Mouse (Mus musculus) layer of hippocampus, adult 2 months (tissue): ENCODE results near the gene Zdbf2. TPM values are rescaled to one million over a fixed set of nuclear protein-coding genes. Genes with fewer than 3 reads are reported as not detected.
"Not testable (repeated sequence)": the region's sequence is repeated elsewhere in the genome, so short reads cannot be mapped to it uniquely, and the experiment has no call there.

Experiments used
- DNase-seq, 2 experiments: peaks; one replicate each; pipeline ENCODE4 v3.0.0; 2022; ENCODE audit warnings: low spot score in 2 of 2
- H3K27ac ChIP-seq: fragments of 200-600 bp; 2 replicates; pipeline ENCODE4 v1.8.1; 2022
- H3K4me3 ChIP-seq: fragments of 200-600 bp; 2 replicates; pipeline ENCODE4 v1.8.1; 2022; ENCODE audit warnings: mild to moderate bottlenecking
- CTCF ChIP-seq: fragments of 200-600 bp; conservative IDR thresholded peaks from 2 replicates; pipeline ENCODE4 v1.8.1; 2022; ENCODE audit warnings: antibody characterized with exemption, mild to moderate bottlenecking, moderate library complexity
- microRNA-seq, 2 experiments: library from miRNA; unstranded; fragments of <30 nt; microRNA quantifications; one replicate each; pipeline ENCODE4 v1.2.0; 2021
- total RNA-seq, 2 experiments: library from RNA; stranded (reverse); gene quantifications; 2 replicates each; pipeline ENCODE4 v1.2.3; 2021

Gene Zdbf2
- total RNA-seq, 2 experiments from 2014 or later = 13.0 to 17.3 TPM

DNA sequence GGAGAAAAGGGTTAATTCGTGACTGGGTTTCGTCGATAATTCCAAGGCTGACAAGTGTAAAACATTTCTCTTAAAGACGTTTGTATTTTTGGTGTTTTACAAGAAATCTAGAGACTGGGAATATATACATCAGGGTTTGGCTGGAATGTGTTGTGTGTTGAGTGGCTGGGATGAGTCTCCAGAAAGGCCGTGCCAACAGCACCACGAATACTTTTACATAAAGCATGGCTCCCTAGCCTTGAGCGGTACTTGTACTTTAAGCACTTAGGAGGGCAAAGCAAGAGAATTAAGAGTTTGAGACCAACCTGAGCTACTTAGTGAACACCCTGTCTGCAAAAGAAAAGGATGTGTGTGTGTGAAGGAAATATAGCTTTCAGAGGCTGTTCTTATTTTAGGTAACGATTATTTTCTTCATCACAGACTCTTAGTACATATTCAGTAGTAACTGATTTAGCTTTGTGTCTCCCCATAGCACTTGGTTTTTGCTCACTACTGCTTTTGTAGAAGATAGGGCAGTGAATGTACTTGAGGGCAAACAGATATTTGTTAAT is 865 bp upstream of the Zdbf2 start:
- no peak for TF ChIP-seq CTCF
- DNase-seq = no peak
- Histone ChIP-seq H3K4me3 (no peak overlapping the region), H3K27ac (no peak overlapping the region)

DNA sequence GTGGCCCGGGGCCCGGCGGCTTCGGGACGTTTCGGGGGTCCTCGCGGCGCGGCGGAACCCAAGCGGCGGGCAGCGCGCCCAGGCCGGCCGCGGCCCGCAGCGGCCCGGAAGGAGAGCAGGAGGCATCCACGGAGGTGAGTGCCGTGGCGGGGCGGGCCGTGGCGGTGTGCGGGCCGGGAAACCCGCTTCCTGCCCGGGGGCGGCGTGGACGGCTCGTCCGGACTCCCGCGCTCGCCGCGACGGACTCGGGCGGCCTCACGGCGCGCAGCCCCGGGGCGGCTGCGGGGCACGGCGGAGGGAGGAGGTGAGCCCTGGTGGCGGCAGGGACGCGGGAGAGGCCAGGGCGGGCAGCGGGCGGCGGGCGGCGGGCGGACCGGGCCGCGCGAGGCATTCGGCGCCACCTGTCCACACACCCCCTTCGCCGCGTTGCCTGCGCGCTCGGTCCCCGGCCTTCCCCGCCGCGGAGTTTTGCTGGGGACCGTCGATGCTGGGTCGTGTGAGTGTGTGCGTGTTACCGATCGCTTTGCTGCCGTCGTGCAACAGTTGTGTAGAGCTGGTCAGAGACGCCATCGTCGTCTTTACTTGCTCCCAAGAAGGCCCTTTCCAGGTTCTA is 380 bp downstream of the Zdbf2 start:
- DNase-seq = no peak
- TF ChIP-seq CTCF = no peak

DNA sequence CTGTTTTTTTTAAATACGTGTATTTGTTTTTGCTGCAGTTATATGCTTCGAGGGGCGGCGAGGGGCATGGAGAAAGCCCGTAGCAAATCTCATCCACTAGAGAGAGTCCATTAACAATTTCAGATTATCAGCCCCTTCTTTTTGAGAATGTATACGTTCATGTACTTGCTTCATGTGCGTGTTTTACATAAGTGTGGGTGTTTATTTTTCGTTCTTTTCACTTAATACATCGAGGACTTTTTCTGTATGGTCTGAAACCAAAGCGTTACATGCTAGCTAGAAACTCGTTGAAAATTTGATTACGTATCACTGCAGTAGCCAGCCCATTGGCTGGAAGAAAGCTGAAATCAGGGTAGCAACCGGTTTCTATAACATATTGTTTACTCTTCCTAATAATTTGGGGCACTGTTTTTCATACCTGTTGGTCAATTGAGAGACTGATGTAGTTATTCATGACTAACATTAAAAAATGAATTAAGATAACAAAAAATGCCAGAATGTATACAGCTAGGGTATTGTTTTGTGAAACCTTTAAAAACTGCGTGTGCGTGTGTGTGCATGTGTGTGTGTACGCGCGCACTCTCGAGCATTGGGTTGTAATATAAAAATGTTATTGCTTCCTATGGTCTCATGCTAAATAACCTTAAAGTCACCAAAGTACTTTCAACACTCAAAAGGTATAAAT is 1.1 kb downstream of the Zdbf2 start:
- H3K4me3 ChIP-seq = peak overlapping the region; percentile 36
- no peak overlapping the region for H3K27ac ChIP-seq
- TF ChIP-seq CTCF = no peak
- no peak for DNase-seq

More for the DNA sequence above, 380 bp downstream of the Zdbf2 start:
- H3K4me3 ChIP-seq = peak overlapping the region; percentile 39
- no peak overlapping the region; the same call in 1 of the 2 replicates for H3K27ac ChIP-seq

DNA sequence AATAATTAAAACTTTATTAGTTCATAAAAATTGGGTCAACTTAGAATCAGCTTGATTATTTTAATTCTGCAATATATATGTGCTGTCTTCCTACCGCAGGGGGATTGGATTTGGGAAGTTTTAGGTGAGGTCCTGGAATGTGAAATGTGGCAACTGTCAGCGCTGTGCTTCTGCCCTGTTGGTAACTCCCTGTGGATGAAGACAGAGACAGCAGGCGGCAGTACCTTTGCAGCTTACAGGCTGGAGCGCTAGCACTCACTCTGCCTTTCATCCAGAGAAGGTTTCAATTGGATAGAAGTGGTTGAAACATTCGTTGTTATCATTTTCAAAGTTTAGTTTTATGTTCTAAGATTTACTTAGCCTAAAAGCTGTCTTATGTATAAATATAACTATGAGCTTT is 5.0 kb downstream of the Zdbf2 start:
- no peak overlapping the region for H3K4me3 ChIP-seq
- TF ChIP-seq CTCF = peak; percentile 37; the same call in 1 of the 2 replicates
- DNase-seq = no peak
- no peak overlapping the region for H3K27ac ChIP-seq

DNA sequence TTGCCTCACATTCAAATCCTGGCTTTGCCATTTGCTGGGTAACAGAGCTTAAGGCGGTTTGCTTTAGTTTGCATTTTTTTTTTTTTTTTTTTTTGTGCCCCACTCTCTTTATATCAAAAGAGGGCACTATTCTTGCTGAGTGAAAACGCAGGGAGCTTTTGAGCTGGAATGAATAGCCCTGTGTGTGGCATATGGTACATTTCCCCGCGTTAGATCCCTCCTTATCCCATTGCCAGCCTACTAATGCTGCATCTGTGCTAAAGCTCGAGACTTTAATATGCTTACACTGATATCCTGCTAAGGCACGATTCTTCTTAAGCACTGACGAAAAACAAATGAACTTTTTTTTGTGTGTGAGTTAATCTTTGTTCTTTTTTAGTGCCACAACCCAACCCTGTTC is 20.9 kb downstream of the Zdbf2 start:
- no peak overlapping the region for H3K4me3 ChIP-seq
- peak; percentile 47 for TF ChIP-seq CTCF
- no peak for DNase-seq
- no peak overlapping the region for H3K27ac ChIP-seq

DNA sequence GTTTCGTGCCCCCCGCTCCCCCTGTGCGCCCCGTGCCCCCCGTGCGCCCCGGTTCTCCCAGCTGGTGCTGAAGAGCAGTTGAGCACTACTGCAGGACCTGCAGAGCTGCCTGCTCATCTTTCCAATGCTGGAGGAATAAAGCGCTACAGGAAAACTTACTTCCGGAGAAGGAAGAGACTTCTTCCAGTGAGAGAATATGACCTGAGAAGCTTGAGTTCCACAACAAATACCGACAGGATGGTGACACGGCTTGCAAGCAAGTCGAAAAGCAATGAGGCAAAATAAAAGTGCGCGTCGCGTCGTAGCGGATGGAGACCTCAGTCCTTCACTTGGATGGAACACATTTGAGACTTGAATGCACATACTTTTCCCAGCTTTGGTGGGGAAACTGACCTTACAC is 36.6 kb downstream of the Zdbf2 start:
- TF ChIP-seq CTCF = no peak
- no peak for DNase-seq
- Histone ChIP-seq H3K4me3 (no peak overlapping the region), H3K27ac (no peak overlapping the region)

DNA sequence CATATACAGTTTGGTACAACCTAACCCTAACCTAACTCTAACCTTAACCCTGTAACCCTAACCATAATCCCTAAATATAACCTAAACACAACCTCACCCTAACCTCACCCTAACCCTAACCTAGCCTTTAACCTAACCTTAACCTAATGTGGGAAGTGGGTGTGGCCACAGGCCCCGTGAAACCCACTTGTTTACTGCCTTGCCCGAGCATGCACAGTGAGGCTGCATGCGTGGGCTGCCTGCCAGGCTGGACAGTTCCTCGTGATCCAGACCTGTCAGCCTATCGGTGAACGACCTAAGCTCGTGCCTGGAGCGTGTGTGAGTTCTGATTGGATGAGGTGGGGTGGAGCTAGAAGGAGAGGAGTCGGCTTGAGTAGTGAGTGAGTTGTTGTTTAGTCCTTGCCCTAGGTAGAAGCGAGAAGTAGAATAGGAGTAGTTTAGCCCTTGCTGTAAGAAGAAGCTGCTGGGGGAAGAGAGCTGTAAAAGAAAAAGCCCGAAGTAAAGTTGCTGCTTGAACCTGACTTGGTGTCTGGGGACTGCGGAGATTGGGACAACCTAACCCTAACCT is 50.6 kb downstream of the Zdbf2 start:
- H3K27ac ChIP-seq, DNase-seq, H3K4me3 ChIP-seq: not testable (repeated sequence)

Small RNA genes lying within 50 kb of the gene (microRNA-seq; reads per million reads assigned to microRNA genes)
- gene Gm24513 = 0 reads per million in 2 experiments

Other genes starting within 250 kb of the Zdbf2 start
- gene Ino80d, start 158.6 kb upstream of the Zdbf2 start, total RNA-seq = 10 to 100 TPM; 32.9 to 33.0 TPM
- 100 to 1,000 TPM; 343 to 345 TPM for gene Eef1b2, start 96.4 kb upstream of the Zdbf2 start, total RNA-seq
- gene Ndufs1, start 96.4 kb upstream of the Zdbf2 start, total RNA-seq = 100 to 1,000 TPM; 153 to 155 TPM
- gene Gpr1, start 58.7 kb upstream of the Zdbf2 start, total RNA-seq = under 1 TPM; 0.49 to 0.61 TPM
- gene Adam23, start 172.6 kb downstream of the Zdbf2 start, total RNA-seq = 100 to 1,000 TPM; 129 to 131 TPM